Mouse (Mus musculus) spleen, embryonic (tissue): ENCODE measurements around the gene 2210011C24Rik.

Experiments used
- CTCF ChIA-PET: fragments of 350-600 bp; sonication (Branson Sonifier 250); formaldehyde crosslinking; loops from one replicate; lab custom pipeline; 2022; lab: Charles Lee

The 2210011C24Rik gene

DNA sequence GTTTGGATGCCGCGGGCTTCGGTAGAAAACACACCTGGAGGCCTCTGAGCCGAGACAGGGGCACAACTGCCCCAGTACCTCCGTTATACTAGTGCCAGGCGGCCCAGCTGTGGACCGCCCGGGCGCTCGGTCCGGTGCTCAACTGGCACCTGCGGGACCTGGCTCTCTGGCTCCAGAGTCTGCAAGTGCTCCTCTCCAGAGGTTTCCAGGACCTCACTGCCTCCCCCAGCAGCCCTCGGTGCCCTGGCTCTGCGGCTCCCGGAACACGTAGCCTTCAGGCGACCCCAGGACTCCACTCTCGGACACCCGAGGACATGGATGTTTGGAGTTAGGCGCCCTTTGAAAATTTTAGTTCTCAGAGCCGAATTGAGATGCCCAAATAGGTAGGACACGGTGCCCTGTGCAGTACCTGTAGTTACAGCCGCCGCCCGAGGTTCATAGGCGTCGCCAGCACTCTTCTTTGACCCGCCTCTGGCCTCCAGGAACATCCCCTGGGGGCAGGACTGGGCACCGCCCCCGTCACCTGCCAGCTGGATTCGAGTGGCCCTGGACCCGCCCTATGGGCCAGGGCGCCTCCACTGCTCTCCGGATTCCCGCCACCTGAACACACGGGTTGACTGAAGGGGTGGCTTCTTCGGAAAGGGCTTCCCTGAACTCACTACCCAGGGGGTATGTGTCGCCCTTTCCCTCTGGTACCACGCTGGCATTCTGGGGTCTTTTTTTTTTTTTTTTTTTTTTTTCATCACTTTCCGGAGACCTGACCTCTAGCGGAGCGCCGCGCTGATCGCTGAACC, at the start of gene 2210011C24Rik:
Gene 2210011C24Rik (minus strand): TSS at position 467 of the 794 bp plus-strand sequence.
- CTCF ChIA-PET, result interaction anchor here (0.8 kb wide), 1 partner anchor 42 kb away, joined by 3 read pairs; no protein-coding TSS in a partner anchor

DNA sequence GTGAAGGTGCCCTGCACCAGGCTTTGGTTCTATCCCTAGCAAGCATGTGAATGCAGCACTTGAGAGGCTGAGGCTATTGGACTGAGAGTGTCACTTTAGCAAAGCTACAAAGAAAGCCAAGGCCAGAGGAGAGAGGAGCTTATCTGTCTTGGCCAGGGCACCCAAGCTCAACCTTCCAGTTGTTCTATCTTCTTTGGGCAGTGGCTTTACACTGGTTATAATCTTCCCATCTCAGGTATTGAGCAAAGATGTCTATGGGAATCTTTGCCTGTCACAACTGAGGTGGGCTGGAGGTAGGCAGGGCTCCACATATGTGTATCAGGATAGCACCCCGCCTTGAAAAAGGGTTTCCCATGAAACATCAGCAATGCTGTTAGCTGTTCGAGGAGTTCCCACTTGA, 48.3 kb upstream of the 2210011C24Rik start:
- CTCF ChIA-PET, result no interaction called here

DNA sequence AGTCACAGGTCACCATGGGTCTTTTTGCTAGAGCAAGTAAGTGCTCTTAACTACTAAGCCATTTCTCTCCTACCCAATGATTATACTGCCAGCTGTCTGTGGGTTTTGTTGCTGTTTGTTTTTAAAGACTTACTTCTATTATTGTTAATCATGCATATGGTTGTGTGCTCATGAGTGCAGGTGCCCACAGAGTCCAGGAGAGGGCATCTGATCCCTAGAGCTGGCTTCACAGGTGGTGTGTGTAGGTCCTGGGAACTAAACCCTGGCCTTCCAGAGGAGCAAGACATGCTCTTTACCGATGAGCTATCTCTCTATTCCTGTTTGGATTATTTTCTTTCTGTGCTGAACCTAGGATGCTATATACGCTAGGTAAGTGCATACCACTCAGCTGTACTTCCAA, 47.3 kb upstream of the 2210011C24Rik start:
- CTCF ChIA-PET, result no interaction called here

DNA sequence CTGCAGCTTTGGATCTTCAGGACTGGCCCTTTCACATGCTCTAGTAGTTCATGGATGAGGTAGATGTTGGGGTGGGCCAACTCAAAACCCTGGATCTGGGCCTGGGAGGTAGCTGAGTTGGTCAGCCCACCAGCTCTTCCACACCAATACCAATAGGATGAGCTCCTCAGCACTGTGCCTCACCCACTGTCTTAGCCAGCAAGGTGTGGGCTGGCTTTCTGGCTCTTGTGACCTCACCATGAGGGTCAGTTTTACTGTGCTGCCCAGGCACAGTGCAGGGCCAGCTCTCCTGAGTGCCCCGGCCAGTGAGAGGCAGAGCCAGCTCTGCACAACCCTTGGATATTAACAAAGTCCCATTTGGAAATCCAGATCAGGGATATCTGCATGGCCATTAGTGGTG, 45.9 kb upstream of the 2210011C24Rik start:
- CTCF ChIA-PET, result no interaction called here

DNA sequence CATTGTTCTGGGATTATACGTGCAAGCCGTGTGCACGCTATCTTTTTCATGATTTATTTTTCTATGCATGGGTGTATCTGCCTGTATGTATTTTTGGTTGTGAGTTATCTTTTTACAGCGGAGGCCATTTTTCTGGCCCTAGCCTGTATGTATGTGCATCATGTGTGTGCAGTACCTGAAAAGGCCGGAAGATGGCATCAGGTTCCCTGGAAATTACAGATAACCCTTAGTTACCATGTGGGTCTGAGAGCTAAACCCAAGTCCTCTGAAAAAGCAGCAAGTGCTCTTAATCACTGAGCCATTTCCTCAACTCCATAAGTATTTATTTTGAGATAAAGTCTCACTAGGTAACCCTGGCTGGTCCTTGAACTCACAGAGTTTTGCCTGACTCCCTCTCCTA, 41.3 kb upstream of the 2210011C24Rik start:
- CTCF ChIA-PET, result interaction anchor here (0.5 kb wide), 1 partner anchor 748 kb away, joined by 11 read pairs; no protein-coding TSS in a partner anchor

DNA sequence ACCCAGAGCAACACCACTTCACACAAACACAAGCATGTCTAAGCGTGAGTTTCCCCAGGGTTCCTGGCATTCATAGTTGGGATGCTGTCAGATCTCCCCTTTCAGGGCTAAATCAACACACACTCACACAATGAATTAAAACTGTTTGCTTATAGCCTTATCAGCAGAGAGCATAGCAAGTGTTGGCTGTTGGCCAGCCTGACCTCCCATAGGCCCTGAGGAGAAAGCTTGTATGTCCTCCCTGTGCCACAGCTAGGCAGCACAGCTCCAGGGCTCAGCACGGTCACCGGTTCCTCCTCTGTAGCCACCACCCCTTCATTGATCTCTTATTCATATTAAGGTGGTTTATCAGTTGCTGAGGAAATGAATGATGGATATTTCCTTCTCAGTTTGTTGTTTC, 40.8 kb upstream of the 2210011C24Rik start:
- CTCF ChIA-PET, result no interaction called here

DNA sequence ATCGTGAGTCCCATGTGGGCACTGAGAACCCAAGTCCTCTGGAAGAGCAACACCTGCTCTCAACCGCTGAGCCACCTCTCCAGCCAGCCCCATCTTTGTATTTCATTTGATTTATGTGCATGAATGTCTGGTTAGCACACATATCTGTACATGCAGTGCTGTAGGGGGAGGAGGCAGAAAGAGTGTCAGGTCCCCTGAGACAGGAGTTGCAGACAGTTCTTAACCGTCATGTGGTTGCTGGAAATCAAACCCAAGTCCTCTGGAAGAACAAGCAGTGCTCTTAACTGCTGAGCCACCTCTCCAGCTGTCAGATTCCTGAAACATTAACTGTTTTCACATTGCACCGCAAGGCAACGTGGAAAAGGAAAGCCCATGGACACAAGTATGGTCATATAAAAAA, 36.2 kb upstream of the 2210011C24Rik start:
- CTCF ChIA-PET, result no interaction called here

DNA sequence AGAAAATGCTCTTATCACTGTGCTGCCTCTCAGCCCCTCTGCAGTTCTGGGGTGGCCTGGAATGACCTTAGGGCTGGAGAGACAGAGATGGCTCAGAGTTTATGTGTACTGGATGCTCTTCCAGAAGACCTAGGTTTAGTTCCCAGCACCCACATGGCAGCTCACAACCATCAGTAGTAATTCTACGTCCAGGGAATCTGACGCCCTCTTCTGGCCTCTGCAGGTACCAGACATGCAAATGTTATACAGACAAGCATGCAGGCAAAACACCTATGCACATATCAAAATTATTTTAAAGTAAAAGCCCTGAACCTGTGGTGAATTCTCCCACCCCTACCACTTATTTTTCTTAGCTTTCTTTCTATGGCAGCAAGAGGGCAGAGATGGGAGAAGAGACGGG, 34.5 kb upstream of the 2210011C24Rik start:
- CTCF ChIA-PET, result interaction anchor here (0.6 to 1.0 kb wide), 3 partner anchors 8 to 324 kb away, joined by 3 to 5 read pairs (median 3); no protein-coding TSS in a partner anchor

DNA sequence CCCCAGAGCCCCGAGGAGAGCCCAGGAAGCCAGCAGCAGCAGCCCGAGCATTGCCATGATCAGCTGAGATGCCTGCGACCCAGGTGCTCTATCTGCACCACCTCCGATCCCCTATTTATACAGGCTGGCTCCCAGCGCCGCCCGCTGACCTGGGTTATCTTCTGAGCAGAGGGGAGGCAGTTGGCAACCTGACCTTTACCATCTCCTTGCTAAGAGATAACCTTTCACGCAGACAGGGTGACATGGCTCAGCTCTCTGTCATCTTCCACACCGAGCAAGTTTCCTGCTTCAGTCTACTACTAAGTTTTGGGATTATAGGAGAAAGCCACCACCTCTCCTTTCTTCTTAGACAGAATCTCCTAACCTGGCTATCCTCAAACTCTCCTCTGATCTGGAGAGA, 32.9 kb upstream of the 2210011C24Rik start, which contains the start of gene Rln3:
Gene Rln3 (minus strand): TSS at position 101 of the 400 bp plus-strand sequence.
- CTCF ChIA-PET, result interaction anchor here (0.6 kb wide), 1 partner anchor 1256 kb away, joined by 5 read pairs; no protein-coding TSS in a partner anchor

DNA sequence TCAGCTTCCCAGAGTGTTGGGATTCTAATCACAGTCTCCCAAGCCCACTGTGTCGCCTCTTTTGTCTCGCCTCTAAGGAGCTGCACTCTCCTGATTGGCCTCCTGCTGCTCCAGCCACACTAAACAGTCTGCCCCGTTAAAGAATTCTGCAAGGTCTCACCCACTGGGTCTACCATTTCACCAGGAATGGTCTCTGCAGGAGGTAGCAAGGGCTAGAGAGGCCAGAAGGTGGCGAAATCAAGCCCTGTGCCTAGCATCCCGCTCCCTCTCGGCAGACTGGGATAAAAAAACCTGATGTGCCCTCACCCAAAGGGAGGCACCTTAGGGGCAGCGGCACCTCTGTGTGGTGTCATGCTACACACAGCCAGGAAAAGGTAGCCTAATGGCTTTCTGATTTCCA, 32.1 kb upstream of the 2210011C24Rik start:
- CTCF ChIA-PET, result no interaction called here

DNA sequence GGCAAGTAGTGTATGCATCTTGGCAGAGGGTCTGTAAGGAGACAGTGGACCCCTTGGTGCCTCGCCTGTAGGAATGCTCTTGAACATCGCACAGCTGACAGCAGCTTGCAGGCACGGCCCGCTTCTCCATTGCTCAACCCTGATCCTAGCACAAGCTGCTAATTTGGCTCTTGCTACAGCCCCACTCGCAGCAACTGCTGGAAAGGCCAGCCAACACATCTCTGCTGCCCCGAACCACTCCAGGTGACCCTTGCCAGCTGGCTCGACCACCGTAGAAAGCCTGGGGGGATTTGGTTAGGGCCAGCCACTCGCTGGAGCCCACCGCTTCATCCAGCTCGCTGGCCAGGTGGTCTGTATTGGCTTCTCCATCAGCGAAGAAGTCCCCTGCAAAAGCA, 31.0 kb upstream of the 2210011C24Rik start:
- CTCF ChIA-PET, result interaction anchor here (1.0 kb wide), 1 partner anchor 61 kb away, joined by 3 read pairs; no protein-coding TSS in a partner anchor

DNA sequence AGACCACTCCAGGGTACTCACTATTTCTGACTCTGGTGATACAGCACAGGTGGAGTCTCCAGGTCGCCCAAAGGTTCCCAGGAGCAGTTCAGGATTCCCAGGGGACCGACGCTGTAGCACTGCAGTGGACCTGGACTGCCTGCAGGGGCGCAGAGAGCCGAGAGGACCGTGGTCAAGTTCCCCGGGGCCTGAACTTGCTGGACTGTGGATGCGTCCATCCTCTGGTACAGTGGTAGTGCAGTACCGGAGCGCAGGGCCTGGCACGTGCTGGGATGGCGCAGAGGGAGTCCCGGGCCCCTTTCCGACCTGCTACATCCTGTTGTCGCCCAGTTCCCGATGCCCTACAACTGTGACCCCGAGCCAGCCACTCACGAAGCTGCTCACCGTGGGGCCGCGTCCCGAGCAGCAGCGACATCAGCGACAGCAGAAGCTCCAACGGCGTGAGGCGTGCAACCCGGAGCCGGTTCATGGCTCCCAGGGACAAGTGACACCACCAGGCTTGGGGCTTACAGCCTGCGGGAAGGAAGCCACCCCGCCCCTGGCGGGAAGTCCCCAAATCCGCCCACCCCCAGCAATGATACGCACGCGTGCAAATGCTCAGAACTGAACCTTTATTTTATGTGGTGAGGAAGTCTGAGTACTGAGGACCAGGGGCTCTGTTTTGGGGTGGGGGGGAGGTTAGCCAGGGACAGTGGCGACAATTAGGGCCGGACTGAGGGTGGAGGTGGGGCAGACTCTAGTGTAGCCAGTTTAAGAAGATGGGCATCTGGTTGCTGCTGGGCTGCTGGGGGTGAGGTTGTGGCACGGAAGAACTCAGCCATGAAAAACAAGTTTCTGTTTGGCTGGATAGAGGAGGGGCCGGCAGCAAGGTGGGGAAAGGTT, 30.3 kb upstream of the 2210011C24Rik start, which contains the start of gene Il27ra:
Gene Il27ra (minus strand): TSS at position 524 of the 882 bp plus-strand sequence.
- CTCF ChIA-PET, result interaction anchor here (0.5 kb wide), 1 partner anchor 89 kb away, joined by 26 read pairs; no protein-coding TSS in a partner anchor

DNA sequence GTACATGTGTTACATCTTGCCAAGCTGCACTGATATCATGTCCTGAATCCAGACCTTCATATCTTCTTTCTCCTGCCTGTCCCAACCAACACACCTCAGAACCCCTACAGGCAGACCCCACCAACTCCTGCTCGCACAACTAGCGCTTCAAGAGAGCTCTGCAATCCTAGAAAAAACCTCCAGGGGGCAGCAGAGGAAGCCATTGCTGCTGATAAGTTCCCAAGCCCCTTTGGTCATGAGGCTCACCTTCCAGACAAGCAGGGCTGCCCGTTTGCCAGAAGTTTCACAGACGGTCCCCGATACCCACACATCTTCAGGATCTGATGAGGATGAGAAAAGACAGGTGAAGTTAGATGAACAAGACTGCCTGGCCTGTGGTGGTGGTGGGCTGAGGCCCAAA, 27.1 kb upstream of the 2210011C24Rik start:
- CTCF ChIA-PET, result interaction anchor here (0.7 to 1.4 kb wide), 5 partner anchors 8 to 159 kb away, joined by 3 to 5 read pairs (median 3); no protein-coding TSS in a partner anchor

DNA sequence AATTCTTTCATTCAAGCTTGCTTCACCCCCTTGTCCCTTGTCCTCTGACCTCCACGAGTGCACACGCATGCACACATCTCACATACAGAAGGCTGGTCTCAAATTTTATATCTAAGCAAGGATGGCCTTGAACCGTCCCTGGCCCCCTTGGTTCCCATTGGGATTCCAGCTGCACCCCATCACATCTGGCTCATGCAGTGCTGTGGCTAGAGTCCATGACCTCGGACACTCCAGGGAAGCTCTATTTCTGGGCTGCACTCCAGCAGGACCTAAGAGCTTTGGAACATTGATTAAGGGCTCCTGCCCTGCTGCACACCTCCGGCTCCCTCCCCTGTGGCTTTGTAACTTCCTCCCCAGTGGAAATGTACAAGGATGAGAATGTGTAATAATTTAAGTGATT, 26.0 kb upstream of the 2210011C24Rik start:
- CTCF ChIA-PET, result no interaction called here

DNA sequence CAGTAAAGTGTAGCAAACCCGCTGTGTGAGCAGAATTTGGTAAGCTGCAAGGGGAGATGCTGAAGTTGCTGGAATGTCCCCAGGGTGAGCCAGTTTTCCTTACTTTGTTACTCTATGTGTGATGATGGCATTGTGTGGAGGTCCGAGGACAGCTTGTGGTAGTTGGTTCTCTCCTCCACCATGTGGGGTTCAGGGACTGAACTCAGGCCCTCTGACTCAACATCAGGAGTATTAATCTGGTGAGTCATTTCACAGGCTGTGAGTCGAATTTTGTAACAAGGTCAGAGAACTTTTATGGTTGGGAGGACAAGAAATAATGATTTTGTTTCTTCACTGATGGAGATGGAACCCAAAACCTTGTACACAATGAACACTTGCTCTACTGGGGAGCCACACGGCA, 20.8 kb upstream of the 2210011C24Rik start:
- CTCF ChIA-PET, result no interaction called here

DNA sequence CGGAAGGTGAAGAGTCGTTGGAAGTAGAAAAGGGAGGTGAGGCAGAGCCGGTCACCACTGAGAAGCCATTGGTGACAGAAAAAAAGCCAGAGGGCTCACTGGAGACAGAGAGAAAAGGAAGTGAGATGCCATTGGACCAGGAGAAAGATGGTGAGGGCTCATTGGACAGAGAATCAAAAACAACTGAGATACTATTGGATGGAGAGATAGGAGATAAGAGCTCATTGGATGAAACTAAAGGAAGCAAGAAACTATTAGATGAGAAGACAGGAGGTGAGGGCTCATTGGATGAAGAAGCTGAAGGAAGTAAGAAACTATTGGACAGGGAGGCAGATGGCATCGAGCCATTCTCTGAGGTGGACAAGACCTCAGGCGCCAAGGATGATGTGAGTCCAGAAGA, 17.3 kb upstream of the 2210011C24Rik start:
- CTCF ChIA-PET, result no interaction called here

DNA sequence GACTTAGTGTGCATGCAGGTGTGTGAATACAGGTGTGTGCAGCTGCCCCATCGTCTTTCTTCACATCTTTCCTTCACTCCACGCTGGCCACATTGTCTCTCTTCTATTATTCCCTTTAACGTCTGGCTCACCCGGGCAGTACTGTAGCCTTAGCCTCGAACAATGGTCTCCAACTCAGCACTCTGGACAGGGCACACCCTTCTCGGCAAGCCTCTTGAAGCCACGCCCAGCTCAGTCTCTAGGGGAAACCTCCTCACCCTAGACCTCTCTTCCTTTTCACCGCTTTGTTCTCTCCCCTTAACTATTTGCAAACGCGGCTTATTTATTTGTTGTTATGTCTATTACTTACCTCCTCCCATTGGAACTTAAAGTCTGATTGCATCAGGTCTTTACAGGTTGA, 15.5 kb upstream of the 2210011C24Rik start:
- CTCF ChIA-PET, result no interaction called here

DNA sequence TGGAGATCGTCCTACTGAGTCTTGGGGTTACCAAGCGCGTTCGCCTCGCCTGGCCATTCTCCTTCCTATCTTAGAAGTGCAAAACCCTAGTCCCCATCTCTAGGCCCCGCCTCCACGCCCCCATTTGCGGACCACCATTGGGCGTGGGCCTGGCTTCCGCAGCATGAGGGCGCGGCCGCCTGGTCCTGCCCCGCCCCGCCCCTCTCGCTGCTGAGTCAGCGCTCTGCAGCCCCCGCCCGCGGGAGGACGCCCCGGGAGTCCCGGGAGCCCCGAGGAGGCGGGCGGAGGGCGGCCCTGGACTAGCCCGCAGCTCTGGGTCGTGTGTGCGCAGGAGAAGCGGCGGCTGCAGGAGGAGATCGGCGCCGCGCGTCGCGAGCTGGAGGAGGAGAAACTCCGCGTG, 13.9 kb upstream of the 2210011C24Rik start:
- CTCF ChIA-PET, result interaction anchor here (0.6 kb wide), 1 partner anchor 161 kb away, joined by 5 read pairs; no protein-coding TSS in a partner anchor

DNA sequence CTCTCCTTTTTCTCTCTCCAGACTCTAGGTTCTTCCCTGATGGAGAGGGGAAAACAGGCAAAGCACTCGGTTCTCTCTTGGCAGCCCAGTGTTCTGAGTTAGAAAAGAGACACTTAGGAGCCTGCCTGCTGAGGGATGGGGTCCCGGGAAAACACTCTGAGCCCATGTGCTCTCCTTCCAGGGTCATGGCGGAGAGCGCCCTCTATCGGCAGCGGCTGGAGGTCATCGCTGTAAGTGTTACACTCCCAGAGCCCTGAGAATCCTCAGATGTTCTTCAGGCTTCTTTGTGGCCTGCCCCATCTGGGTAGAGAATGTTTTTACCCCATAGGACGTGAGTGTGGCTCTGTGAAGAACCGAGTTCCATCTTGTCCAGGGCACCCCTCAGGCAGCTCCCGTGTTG, 12.2 kb upstream of the 2210011C24Rik start:
- CTCF ChIA-PET, result interaction anchor here (0.7 kb wide), 1 partner anchor 1011 kb away, joined by 6 read pairs; no protein-coding TSS in a partner anchor

DNA sequence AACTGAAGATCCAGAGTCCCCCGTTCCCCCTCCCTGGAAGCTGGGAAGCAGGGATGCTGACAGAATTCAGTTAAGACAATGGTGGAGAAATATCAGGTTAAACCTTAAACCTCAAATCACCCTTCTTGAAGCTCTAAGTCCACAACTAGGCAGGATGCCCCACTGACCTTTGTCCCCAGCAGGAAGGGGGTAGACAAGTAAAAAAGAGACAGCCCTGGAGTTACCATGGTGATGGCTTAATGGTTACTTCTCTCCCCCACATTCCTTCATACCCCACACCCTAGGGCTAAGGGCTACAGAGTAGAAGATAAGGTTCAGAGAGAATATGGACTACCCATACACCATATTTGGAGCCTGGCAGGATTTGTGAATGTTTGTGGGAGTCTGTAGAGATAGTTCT, 11.7 kb upstream of the 2210011C24Rik start:
- CTCF ChIA-PET, result interaction anchor here (0.6 kb wide), 1 partner anchor 16 kb away, joined by 8 read pairs; no protein-coding TSS in a partner anchor

DNA sequence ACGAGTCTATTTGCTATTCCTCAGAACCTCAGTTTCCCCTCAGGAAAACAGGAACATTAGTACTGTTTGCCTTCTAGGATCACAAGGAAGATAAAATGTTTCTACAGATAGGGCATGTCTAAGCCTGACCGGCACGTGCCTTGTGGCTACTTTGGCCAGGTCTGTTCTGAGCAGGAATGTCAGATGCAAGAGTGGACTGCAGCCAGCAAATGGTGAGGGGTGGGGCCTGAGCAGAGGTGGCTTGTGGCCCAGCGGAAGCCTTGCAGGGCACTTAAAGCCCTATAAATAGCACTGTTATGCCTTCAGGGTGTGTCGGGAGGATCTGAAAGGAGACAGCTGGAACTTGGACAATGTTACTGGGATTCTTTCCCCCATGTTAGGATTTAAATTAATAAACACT, 11.1 kb upstream of the 2210011C24Rik start:
- CTCF ChIA-PET, result no interaction called here

DNA sequence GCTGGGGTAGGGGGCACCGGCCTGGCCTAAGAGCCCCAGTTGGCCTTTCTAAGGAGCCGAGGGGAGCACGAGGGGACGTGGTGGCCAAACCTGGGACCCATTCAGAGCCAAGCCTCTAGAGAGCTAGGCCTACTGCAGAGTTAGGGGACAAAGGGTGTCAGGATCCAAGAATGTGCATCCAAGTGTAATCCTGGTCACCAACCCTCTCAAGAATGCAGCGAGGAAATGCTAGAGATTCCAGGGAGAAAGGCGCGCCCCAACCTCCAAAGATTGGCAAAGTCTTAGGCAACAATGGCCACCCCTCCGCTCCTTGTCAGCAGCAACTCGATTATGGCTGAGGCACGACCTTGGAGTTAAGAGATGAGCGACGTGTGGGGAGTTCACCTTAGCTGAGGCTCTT, 9.6 kb upstream of the 2210011C24Rik start:
- CTCF ChIA-PET, result no interaction called here
